Mouse (Mus musculus): ENCODE results near the gene Rrp1. TPM values are rescaled to one million over a fixed set of nuclear protein-coding genes. Genes with fewer than 3 reads are reported as not detected.

The Rrp1 gene
- polyA plus RNA-seq, 1 experiment, result 145 TPM

DNA sequence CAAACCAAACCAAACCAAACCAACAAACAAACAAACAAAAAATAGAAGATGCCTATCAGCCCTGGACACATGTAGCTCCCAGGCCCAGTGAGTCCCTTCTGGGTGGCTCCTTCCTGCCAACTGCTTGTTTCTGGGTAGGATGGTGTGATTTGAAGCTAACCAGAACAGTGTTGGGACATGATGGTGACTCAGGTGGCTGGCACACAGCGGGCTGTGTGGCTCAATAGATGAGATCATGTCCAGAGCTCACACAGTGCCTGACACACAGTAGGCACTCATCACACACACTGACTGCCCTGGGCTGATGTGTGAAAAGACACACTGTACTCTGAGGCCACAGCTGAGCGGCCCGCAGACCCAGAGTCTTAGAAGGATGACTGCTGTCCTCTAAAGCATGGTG is 33.4 kb upstream of the Rrp1 start:
- Histone ChIP-seq H3K4me3 (ENCODE audit: insufficient read depth, low read length) (no peak overlapping the region), H3K4me1 (ENCODE audit: control insufficient read depth, insufficient read depth, low read length) (no peaks in the 10 kb centered on the region), H3K27ac (ENCODE audit: insufficient read depth, low read depth, low read length) (no peak overlapping the region)
- TF ChIP-seq CTCF (IDR thresholded peaks at IDR 0.05; ENCODE audit: low read depth, low read length), result no peak
- TF ChIP-seq POLR2A (IDR thresholded peaks at IDR 0.05; ENCODE audit: borderline replicate concordance, low read depth, low read length), result no peak

DNA sequence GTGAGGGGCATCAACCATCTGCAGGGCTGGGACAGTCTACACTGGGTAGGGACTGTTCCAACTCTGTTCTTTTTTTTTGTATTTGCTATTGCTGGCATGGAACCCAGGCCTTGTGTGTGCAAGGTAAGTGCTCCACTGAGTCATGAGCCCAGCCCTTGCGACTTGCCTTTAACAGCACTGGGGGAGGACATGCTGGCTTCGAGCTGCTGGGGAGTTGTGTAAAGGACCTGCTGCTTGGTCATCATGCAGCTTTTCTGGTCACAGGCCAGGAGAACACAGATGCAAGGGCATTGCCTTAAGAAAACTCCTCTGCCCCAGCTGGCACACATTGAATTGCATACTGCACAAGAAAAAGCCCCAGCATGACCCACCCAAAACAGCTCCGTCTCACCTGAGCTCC is 29.4 kb upstream of the Rrp1 start:
- no peak for TF ChIP-seq CTCF (IDR thresholded peaks at IDR 0.05; ENCODE audit: low read depth, low read length)
- TF ChIP-seq POLR2A (IDR thresholded peaks at IDR 0.05; ENCODE audit: borderline replicate concordance, low read depth, low read length), result no peak
- Histone ChIP-seq H3K4me1 (ENCODE audit: control insufficient read depth, insufficient read depth, low read length) (no peaks in the 10 kb centered on the region), H3K27ac (ENCODE audit: insufficient read depth, low read depth, low read length) (no peak overlapping the region), H3K4me3 (ENCODE audit: insufficient read depth, low read length) (no peak overlapping the region)

DNA sequence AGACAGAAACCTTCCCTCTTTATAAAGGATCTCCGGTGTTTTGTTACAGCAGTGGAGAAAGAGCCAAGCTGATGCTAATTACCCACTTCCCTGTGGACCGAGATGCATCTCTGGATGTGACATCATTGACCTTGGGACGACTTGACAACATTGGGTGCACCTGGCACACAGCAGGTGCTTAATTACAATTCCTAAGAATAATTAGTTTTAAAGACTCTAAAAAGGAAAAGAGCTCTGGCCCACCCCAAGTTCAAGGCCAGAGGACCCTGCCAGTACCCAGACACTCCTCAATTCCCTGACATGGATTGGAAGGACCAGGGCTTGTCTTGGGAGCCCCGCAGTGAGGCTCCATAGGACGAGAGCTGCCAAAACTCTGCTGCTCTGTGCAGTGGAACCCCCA is 28.8 kb upstream of the Rrp1 start:
- Histone ChIP-seq H3K4me3 (ENCODE audit: insufficient read depth, low read length) (no peak overlapping the region), H3K27ac (ENCODE audit: insufficient read depth, low read depth, low read length) (no peak overlapping the region), H3K4me1 (ENCODE audit: control insufficient read depth, insufficient read depth, low read length) (no peaks in the 10 kb centered on the region)
- TF ChIP-seq CTCF (IDR thresholded peaks at IDR 0.05; ENCODE audit: low read depth, low read length) (no peak), POLR2A (IDR thresholded peaks at IDR 0.05; ENCODE audit: borderline replicate concordance, low read depth, low read length) (no peak)

DNA sequence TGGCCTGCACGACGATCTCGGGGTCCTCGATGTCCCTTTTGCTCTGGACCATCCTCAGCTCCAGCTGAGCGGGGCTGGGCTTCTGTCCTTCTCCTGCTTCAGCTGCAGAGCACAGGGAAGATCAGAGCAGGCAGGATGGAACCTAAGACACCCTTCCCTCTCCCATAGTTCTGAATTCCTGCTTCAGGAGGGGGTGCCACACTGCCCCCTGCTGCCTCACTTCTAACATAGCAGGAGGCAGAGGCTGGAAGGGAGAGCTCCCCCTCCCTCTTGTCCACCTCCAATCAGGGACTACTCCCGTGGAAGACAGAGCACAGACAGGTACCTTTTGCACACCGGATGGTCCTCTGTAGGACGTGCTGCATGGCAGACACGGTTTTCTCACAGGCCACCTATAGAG is 28.0 kb upstream of the Rrp1 start:
- TF ChIP-seq CTCF (IDR thresholded peaks at IDR 0.05; ENCODE audit: low read depth, low read length), result peak; percentile 23; the same call in 1 of the 2 replicates
- TF ChIP-seq POLR2A (IDR thresholded peaks at IDR 0.05; ENCODE audit: borderline replicate concordance, low read depth, low read length), result no peak
- Histone ChIP-seq H3K4me3 (ENCODE audit: insufficient read depth, low read length) (no peak overlapping the region), H3K27ac (ENCODE audit: insufficient read depth, low read depth, low read length) (no peak overlapping the region), H3K4me1 (ENCODE audit: control insufficient read depth, insufficient read depth, low read length) (no peaks in the 10 kb centered on the region)

DNA sequence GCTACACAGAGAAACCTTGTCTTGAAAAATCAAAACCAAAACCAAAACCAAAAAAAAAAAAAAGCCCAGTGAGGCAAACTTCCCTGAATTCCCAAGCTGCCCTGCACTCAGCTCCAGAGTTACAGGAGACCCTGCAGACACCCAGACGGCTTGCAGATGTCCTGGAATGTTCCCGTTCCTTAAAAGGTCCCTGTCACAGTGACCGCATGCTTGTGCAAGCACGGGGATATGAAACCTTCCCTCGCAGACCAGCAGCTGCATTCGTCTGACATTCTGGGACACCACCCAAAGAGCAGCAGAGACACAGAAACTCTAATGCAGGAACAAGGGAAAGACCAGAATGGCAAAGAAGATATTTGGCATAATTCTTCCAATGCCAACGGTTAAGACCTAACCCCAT is 27.1 kb upstream of the Rrp1 start:
- no peak overlapping the region for H3K4me3 ChIP-seq (ENCODE audit: insufficient read depth, low read length)
- H3K4me1 ChIP-seq (ENCODE audit: control insufficient read depth, insufficient read depth, low read length), result no peaks in the 10 kb centered on the region
- no peak for TF ChIP-seq POLR2A (IDR thresholded peaks at IDR 0.05; ENCODE audit: borderline replicate concordance, low read depth, low read length)
- TF ChIP-seq CTCF (IDR thresholded peaks at IDR 0.05; ENCODE audit: low read depth, low read length), result no peak
- no peak overlapping the region for H3K27ac ChIP-seq (ENCODE audit: insufficient read depth, low read depth, low read length)

DNA sequence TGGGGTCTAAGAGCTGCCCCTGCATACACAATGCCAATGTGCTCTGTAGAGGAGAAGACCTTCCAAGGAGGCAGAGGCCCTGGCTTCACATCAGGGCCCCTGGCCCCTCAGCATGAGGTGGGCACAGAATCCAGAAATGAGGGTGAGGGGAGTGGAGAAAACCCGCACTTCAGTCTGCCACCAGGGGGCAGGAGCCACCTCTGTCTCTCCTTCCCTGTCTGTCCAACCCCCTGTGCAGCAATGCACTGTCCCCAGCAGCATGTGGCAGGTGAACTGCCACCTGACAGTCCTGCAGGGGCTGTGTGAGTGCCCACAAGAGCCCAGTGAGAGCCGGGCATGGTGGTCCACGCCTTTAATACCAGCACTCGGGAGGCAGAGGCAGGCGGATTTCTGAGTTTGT is 26.7 kb upstream of the Rrp1 start:
- Histone ChIP-seq H3K4me3 (ENCODE audit: insufficient read depth, low read length) (no peak overlapping the region), H3K27ac (ENCODE audit: insufficient read depth, low read depth, low read length) (no peak overlapping the region), H3K4me1 (ENCODE audit: control insufficient read depth, insufficient read depth, low read length) (no peaks in the 10 kb centered on the region)
- TF ChIP-seq CTCF (IDR thresholded peaks at IDR 0.05; ENCODE audit: low read depth, low read length) (no peak; the same call in 1 of the 2 replicates), POLR2A (IDR thresholded peaks at IDR 0.05; ENCODE audit: borderline replicate concordance, low read depth, low read length) (no peak)

DNA sequence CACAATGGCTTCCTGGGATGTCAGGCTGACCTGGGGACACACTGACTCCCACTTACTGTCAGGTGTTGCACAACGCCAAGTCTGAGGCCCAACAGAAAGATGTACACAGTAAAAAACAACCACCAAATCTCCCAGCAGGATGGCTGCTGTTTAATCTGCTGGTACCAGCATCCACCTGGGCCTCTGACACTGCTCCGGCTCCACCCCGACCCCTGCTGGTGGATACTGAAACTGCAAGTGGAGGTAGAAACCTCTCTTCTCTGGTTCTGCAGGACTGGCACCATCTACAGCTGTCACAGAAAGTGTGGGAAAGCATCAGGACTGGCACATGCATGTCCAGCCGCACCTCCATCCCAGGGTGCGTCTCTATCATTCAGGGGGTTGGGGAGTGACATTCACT is 25.3 kb upstream of the Rrp1 start:
- H3K27ac ChIP-seq (ENCODE audit: insufficient read depth, low read depth, low read length), result no peak overlapping the region
- no peak overlapping the region for H3K4me3 ChIP-seq (ENCODE audit: insufficient read depth, low read length)
- no peaks in the 10 kb centered on the region for H3K4me1 ChIP-seq (ENCODE audit: control insufficient read depth, insufficient read depth, low read length)
- no peak for TF ChIP-seq POLR2A (IDR thresholded peaks at IDR 0.05; ENCODE audit: borderline replicate concordance, low read depth, low read length)
- peak; percentile 83 for TF ChIP-seq CTCF (IDR thresholded peaks at IDR 0.05; ENCODE audit: low read depth, low read length)

DNA sequence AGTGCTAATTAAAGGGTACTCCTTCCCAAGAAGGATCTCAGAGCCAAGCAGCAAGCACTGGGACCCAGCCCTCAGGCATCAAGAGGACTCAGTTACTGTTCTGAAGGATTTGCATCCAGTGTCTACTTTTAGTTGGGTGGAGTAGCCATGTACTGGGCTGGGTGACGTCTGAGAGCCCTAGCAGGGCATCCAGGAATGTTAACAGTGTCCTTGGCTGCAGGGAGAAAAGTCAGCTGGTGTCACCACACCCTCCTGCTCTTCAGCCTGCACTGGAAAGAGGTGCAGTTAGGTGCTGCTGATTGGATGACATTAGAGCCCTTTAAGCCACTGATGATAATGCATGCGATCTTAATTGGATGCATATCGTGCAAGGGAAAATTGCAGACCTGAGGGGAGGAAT is 20.0 kb upstream of the Rrp1 start:
- Histone ChIP-seq H3K27ac (ENCODE audit: insufficient read depth, low read depth, low read length) (no peak overlapping the region), H3K4me3 (ENCODE audit: insufficient read depth, low read length) (no peak overlapping the region), H3K4me1 (ENCODE audit: control insufficient read depth, insufficient read depth, low read length) (peaks cover 19% of the 10 kb centered on the region)
- no peak for TF ChIP-seq CTCF (IDR thresholded peaks at IDR 0.05; ENCODE audit: low read depth, low read length)

DNA sequence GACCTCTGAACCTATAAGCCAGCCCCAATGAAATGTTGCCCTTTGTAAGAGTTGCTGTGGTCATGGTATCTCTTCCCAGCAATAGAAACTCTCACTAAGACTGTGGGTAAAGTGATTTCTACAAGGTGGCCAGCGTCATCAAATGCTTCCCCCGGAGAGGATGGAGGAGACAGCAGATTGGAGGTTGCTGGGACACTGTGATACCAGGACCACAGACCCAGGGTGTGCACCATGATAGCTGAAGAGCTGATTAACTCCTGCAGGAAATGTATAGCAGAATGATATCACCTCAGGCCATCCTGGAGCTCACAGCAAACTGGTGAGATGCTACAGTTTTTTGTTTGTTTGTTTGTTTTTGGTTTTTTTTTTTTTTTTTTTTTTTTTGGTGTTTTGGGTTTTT is 16.9 kb upstream of the Rrp1 start:
- no peak overlapping the region for H3K4me3 ChIP-seq (ENCODE audit: insufficient read depth, low read length)
- H3K27ac ChIP-seq (ENCODE audit: insufficient read depth, low read depth, low read length), result no peak overlapping the region
- H3K4me1 ChIP-seq (ENCODE audit: control insufficient read depth, insufficient read depth, low read length), result peaks cover 26% of the 10 kb centered on the region
- no peak for TF ChIP-seq CTCF (IDR thresholded peaks at IDR 0.05; ENCODE audit: low read depth, low read length)

DNA sequence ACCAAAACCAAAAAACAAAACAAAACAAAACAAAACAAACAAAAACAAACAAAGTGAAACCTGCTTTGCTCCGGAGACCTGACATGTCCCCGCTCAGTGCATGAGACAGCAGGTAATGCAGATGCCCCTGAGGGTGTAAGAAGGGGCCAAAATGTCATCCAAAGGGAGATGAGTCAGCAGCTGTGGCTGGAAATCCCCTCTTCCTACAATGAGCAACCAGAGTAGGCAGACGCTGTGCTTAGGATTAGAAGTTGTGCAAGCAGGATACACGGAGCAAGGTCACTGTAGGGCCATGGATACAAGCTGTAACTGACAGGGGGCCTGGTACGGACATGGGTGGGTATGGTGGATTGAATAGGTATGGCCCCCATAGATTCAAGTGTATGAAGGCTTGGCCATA is 16.3 kb upstream of the Rrp1 start:
- TF ChIP-seq POLR2A (IDR thresholded peaks at IDR 0.05; ENCODE audit: borderline replicate concordance, low read depth, low read length) (no peak), CTCF (IDR thresholded peaks at IDR 0.05; ENCODE audit: low read depth, low read length) (no peak)
- H3K4me3 ChIP-seq (ENCODE audit: insufficient read depth, low read length), result no peak overlapping the region
- peaks cover 26% of the 10 kb centered on the region for H3K4me1 ChIP-seq (ENCODE audit: control insufficient read depth, insufficient read depth, low read length)
- H3K27ac ChIP-seq (ENCODE audit: insufficient read depth, low read depth, low read length), result peak overlapping the region; percentile 30

DNA sequence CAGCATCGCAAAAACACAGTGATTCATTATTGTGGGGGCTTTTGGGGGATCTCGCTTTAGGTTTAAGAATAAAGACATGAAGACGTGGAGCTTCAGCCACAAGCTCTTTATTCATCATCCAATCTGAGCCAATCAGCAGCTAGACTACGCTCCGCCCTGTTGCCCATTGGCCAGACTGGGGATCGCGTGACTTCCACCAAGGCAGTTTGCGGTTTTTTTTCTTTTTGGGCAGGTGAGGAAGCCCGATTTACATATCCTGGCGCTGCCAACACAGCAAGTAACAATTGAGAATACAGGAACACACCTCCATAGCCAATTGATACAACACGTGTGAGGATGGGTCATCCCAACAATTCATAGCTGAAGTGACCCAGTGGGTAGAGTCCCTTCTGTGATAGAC is 15.2 kb upstream of the Rrp1 start:
- Histone ChIP-seq H3K4me1 (ENCODE audit: control insufficient read depth, insufficient read depth, low read length) (peaks cover 26% of the 10 kb centered on the region), H3K27ac (ENCODE audit: insufficient read depth, low read depth, low read length) (no peak overlapping the region), H3K4me3 (ENCODE audit: insufficient read depth, low read length) (no peak overlapping the region)
- no peak for TF ChIP-seq POLR2A (IDR thresholded peaks at IDR 0.05; ENCODE audit: borderline replicate concordance, low read depth, low read length)
- TF ChIP-seq CTCF (IDR thresholded peaks at IDR 0.05; ENCODE audit: low read depth, low read length), result no peak
